Mouse (Mus musculus) gastrocnemius, postnatal 10 days (tissue): Measurements from ENCODE around the gene Stx1a. TPM values are rescaled to one million over a fixed set of nuclear protein-coding genes. Genes with fewer than 3 reads are reported as not detected.

Experiments
- DNase-seq: peaks from one replicate; pipeline ENCODE4 v3.0.0; 2021; ENCODE audit warnings: mixed read lengths
- total RNA-seq, 2 experiments: library from RNA; stranded (reverse); gene quantifications; 2 replicates each; pipeline ENCODE4 v1.2.3; 2021

The Stx1a gene
- total RNA-seq, 2 experiments from 2014 or later: 2.0 to 5.1 TPM

DNA sequence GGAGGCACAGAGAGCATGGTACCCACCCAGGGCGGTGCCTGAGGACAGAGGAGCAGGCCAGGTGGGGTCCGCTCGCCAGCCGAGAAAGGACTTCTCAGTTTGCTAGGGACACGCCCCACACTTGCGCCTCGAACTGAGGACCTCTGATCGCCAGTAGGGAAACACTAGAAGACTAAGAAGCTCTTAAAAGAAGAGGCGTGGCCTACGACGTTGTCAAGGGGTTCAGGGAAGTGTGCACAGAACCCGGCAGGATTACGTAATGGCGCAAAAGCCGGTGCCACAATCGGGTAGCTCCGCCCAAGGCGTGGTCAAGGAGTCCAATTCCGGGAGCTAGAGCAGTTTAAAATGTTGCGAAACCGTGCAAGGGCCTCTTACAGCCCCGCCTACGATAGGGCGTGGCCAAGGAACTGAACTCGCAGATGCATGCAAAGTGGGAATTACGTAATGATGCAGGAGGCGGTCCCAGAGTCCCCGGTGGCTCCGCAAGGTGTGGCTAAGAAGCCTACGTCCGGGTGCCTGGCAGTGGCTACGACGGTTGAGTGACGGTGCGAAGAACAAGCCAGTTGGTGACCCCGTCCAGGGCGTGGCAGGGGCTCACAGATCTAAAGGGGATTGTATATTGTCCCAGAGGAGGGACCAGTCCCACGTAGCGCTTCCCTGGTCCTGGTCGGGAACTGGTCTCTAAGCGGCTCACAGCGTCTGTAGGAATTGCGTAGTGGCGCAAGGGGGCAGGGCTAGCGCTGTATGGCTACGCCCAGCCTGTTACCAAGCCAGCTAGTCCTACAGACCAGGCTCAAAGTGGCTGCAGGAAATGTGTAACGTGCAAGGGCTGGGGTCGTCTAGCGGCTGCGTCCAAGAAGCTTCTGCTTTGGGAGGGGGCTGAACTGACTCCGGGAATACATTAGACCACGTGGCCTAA is 14.4 kb upstream of the Stx1a start, which contains the start of gene Abhd11:
Abhd11 (plus strand) TSS at position 482 of the 919 bp plus-strand sequence.
- peak; percentile 93 for DNase-seq

DNA sequence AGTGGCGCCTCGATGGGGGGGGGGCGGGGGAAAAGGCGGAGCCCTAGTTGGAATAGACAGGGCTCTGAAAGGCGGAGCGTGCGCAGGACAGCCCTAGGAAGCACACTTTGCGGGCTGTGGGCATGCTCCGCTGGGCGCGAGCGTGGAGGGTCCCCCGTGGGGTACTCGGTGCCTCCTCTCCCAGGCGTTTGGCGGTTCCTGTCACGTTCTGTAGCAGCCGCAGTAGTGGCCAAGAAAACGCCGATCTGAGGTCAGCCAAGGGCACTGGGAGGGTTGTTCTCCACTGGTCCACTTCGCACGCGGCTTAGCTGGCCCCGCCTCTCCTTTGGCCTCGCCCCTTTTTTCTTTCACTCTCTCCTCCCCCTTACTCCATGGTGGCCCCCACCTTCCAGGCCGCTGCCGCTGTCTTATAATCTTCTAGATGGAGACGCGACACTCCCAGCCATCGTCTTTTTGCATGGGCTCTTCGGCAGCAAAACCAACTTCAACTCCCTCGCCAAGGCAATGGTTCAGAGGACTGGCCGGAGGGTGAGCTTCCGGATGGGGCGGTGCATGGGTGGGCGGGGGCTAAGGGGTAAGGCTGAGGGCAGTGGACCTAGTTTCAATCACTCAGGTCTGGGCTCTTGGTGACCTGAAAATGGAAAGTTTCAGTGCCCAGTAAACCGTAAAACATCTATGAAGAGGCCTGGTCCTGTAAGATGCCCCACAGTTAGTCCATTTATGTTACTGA is 13.5 kb upstream of the Stx1a start:
- peak; percentile 84 for DNase-seq

DNA sequence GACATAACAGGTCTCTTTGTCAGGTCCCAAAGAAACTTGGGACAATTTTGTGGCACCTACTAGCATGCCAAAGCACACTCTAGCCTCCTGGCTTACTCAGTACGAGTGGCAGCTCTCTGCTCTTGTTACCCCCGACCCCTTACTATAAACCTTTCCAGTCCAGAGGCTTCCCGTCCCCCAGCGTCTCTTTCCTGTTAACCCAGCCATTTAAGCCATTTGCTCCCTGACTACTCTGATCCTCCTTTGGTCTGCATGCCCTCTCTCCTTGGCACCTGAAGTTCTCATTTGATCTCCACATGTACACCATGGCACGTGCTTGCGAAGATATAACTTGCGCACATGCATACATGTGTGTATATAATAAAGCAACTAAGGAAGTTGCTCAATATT is 13.0 kb upstream of the Stx1a start:
- DNase-seq: no peak

DNA sequence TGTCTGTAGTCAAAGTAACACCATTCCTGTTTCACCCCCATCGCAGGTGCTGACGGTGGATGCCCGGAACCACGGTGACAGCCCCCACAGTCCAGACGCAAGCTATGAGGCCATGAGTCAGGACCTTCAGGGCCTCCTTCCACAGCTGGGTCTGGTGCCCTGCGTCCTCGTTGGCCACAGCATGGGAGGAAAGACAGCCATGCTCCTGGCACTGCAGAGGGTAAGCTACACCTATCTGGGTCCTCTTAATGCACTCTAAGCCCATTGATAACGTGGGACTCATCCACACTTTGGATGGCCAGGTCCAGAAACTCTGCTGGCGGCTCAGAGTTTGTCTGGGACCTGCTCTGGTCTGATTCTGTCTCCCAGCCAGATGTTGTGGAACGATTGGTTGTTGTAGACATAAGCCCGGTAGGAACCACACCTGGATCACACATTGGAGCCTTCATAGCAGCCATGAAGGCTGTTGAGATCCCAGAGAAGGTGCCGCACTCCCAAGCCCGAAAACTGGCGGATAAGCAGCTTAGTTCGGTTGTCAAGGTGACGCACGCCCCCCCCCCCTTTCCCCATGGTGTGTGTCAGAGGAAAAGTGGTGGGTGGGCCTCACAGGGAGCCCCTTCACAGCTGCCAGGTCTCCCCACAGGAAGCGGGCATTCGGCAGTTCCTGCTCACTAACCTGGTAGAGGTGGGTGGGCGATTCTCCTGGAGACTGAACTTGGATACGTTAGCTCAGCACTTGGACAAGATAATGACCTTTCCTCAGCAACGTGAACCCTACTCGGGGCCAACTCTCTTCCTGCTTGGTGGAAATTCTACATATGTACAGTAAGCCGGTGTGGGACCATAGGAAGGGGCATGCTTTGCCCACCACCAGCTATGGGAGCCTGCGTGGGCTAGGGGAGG is 12.2 kb upstream of the Stx1a start:
- DNase-seq: no peak

DNA sequence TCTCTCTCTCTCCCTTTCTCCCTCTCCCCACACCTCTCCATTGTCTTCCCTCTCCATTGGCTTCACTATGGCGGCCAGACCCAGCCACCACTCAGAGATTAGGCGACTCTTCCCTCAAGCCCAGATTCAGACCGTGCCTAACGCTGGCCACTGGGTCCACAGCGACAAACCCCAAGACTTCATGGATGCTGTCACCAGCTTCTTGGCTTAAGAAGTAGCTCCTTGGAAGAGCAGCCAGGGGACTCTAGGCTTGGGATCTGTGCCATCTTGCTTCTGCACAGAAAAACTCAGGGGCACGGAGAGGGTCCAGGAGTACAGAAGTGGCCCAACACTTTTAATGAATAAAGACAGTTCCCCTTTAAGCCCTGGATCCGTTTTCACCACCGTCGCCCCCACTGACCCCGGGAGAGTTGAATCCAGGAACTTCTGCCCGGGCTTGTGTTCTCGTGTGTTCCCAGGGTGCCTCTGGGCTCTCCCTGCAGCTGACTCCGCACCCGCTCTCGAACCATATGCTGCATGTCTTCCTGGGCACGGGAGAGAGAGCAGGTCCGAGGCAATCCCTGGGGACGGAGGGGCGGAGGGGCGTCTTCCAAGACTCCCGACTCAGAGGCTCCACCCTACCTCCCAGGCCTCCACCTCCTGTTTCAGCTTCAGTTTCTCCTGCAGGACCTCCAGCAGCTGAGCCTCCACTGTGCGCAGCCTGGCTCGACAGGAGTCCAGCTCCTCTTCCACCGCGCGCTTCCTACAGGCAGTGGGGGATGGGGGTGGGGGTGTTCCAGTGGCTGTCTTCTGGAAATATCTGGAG is 11.3 kb upstream of the Stx1a start:
- DNase-seq: no peak

DNA sequence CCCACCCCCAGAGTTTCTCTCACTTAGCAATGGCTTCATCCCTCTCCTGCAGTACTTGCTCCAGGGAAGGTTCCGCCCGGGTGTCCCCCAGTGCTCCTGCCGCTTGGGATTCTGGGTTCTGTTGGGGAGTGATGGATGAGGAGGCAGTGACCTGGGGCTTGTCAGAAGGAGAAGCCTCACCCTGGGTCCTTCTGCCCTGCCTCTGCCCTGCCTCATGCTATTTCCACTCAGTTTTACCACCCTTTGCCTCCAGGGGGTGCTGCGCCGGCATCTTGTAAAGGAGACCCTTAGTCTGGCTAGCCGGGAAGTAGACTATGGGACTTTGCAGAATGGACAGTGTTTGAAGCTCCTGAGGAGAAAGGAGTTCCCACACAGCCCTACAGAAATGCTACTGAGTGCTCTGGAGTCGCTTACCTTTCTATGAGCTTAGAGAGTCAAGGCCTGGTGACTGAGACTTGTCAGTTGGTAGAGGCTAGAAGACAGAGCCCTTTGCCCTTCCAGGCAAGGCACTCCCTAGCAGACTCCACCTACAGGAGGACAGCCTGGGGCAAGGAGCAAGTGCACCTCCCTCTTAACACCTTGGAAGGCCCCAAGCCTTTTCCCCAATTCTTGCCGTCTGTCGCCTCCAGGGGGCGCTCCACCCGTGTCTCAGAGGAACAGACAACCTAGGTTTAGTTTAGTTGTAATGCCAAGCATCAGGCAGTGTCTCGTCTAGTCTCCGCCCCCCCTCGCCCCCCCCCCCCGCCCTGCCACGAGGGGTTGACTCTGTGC is 10.4 kb upstream of the Stx1a start:
- DNase-seq: peak; percentile 86

DNA sequence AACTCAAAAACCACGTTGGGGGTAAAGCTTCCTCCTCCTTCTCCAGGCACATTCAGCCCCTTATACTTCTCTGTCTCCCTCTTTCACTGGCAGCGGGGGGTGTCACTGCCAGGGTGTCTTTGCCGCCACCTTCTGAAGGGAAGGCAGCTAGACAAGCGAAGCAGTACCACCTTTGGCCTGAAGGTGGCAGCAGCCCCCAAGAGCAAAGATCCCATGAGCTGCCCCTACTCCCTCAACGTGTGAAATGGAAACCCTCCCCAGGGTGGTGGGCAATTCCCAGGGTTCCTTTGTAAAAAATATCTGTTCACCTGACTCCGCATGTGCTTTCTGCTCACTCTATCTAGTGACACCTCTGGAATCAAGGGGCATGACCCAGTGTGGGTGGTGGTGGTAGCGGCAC is 7.8 kb upstream of the Stx1a start:
- peak; percentile 89 for DNase-seq

DNA sequence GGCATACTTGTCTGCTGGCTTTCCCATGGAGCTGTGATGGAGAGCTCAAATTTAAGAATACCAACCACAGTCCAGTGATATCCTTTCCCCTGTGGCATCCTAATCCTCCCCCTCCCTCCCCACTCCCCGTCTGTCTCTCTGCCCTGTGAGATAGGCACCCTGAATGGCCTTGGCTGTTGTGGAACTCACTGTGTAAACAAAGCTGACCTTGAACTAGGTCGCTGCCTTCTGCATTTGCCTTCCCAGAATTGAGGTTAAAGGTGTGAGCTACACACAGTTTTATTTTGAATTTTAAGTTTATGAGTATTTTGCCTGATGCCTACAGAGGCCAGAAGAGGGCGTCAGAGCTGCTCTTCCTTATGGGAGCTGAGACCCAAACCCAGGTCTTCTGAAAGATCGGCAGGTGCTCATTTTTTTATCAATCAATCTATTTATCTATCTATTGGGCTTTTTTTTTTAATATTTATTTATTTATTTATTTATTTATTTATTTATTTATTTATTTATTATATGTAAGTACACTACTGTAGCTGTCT is 7.0 kb upstream of the Stx1a start:
- no peak for DNase-seq

DNA sequence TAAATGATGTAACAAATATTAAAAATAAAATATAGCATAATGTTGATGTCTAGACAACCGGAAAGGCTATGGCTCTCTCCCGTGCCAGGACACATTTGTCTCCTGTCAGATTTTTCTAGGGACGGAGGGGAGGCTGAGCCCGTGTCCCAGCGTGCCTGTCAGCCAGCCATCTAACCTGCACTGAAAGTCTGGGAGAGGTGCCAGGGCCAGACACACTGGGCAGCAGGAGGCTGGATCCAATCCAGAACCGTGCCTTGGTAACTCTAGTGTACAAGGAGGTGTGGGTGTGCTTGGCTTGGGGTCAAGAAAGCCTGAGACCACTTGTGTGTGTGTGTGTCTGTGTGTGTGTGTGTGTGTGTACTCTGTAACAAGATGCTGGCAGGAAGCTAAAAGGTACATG is 1.5 kb upstream of the Stx1a start:
- peak; percentile 36 for DNase-seq

DNA sequence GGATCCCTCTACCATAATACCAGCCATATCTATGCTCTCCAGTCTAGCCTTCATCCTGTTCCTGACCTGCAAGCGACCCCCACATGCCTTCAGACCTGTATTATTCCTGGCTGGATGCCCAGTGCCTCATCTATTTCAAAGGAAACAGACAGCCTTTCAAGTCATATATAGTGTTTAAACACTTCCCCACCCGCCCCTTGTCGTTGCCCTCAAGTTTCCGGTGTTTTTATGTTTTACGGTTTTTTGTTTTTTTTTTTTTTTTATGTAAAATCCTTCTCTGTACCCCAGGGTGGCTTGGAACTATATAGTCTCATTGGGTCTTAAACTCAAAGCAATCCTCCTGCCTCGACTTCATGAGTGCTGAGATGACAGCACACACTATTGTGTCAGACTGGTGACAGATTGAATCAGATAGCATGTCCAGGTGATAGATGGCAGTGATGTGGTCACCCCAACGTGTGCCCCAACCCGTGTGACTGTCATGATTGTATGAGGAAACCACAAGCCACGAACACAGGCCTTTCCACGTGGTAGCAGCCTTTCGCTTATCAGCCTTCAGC is 1.5 kb downstream of the Stx1a start:
- DNase-seq: no peak

DNA sequence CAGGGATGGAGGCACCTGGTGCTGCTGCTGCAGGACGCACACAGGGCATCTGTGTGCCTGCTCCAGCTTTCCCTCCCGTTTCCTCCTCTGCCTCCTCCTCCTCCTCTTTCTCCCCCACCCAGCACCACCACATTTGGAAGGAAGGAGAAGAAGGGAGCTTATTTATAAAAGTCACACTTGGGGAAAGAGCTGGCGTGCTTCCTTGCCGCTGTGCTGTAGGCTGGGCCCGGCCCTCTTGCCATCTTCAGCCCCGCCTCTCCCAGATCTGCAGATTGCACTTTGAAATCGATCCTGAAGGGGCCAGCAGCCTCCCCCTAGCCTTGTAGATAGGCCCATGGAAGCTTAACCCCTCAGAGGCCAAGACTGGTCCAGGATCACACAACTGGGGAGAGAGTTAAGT is 2.6 kb downstream of the Stx1a start:
- DNase-seq: no peak

DNA sequence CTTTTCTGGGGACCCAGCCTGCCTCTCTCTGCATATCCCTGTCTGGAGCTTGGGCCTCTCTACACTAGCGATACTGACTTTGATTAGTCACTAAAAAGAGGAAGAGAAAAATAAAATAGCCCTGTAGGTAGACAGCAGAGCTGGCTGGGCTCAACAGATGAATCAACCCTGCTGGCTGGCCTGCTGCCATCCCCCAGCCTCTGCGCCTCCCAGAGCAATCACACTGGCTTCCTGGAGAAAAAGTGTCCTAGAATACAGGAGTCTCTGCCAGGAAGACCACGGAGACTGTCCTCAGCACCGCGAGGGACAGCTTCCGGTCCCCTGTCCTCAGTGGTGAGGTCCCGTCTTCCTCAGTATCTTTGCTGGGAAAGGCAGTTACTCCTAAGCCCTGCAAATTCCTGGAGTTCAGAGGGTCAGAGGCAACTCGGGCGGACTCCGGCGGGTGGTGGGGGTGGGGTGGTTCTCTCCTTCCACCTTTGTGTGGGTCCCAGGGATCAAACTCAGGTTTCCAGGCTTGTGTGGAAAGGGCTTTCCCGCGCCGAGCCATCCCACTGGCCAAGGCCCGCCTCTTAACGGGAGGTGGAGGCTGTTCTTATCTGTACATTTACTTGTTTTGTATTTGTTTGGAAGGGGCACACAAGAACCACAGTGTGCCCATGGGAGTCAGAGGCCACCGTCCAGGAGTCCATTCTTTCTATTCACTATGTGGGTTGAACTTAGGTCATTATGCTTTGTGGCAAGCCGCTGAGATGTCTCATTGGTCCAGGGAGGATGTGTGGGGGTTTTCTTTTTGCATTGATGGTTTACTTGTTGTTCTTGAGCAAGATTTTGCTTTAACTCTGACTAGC is 5.9 kb downstream of the Stx1a start:
- peak; percentile 69 for DNase-seq

DNA sequence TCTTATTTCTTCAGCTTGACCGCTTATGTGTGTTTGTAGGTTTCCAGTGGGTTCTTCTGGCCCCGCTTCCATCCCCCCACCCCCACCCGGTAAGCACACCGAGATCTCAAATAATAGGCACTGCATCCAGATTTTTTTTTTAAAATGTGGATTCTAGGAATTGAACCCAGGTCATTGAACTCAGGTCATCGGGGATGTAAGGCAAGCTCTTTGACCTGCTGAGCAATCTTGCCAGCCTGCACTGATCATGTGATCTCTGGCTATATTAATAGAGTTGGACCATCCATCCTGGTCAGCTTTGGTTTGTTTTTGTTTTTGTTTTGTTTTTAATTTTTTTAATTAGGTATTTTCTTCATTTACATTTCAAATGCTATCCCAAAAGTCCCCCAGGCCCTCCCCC is 9.3 kb downstream of the Stx1a start:
- DNase-seq: no peak

DNA sequence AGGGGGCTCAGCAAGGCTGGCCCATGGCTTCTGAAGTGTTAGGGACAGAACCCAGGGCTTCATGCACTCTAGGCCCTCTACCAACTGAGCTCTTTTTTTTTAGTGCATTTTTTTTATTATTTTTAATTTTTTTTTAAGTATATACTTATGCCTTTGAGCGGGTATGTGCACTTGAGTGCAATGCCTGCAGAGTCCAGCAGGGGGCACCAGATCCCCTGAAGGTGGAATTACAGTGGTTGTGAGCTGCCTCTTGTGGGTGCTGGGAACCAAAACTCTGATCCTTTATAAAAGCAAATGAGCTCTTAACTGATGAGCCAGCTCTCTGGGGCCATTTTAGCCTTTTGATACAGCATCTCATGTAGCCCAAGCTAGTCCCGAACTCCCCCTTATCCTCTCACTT is 11.3 kb downstream of the Stx1a start:
- DNase-seq: no peak

DNA sequence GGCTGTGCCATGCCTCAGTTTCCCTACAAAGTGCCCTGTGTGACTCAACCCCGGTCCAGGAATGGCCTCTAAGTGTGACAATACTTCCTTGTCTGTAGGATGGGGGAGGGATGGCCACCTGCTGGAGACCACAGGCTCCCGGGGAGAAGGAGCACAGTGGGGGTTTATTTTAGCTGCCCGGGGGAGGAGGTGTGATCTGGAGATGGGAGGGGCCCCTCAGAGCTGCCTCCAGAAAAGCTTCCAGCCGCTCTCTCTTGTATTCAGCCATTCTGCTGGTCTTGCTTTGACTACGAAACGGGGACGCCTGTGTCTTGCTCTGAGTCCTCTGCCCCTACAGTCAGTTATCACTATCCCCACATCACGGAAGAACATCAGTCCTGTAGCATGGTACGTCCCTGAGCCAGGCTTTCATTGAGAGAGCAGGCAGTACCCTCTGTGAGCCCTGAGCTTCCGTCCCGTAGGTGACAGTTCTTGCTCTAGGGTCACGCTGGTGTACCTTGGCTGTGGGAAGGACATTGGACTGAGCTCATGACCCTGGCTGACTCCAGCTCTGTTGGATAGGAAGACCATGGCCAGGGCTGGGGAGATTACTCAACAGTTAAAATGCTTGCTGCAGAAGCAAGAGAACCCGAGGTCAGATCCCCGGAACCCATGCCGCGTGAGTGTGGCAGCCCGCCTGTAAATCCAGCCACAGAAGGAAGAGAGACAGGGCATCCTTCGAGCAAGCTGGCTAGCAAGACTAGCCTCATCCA is 12.5 kb downstream of the Stx1a start:
- DNase-seq: no peak

DNA sequence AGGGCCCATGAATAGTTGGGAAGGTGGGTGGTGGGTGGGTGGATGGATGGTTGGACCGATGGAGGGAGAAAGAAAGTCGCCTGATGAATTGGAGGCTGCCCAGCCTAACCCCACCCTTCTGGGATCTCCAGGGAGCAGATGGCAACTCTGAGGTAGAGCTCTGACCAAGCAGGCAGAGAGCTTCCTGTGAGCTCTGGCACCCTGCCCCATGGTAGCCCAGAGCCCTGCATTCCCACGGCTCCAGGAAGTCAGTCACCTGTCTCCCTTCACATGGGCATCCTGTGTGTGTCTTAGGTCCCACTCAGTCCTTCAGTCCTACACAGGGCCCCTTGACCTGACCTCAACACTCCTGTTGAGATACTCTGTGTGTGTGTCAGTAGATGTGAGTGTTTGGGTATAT is 14.7 kb downstream of the Stx1a start:
- DNase-seq: no peak

DNA sequence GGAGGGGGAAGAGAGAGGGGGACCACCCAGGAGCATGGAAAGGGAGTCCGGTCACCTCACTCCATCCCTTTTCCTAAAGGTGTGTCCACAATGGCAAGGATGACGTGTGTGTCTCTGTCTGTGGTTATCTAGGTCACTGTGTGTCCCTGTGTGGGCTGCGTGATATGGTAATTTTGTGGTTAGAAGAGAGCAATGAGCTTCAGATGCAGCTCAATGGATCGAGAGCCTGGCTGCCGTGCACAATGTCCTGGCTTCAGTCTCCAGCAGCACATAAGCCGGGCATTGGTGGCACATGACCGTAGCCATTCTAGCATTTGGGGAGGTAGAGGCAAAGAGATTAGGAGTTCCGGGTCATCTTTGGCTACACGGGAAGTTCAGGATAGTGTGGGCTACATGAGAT is 16.3 kb downstream of the Stx1a start:
- no peak for DNase-seq

DNA sequence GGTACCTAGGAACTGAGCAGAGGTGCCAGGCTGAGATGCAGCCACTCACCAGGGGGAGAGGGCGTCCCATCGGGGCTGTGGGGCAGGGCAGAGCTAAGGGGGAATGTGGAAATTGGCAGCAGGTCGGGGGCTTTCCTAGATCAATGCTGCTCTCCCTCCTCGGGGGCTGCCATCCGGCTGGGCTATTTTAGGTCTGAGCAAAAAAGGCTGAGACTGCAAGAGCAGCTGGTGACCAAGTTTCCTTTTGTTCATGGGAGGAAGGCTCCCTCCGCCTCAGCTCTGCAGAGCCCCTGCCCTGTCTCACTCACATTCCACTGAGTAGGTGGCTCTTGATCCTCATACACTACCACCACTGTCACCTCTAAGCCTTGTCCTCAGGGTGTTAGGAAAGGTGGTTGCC is 16.8 kb downstream of the Stx1a start:
- no peak for DNase-seq
